18 mouse cellular contexts compared by ENCODE assay signal in genomic region chr12:17469869-17470268, GRCm38 (mm10).
DNase-seq lines count a peak whose midpoint lies in the region; ATAC-seq and TF ChIP-seq lines count a peak whose summit lies in the region.
"Had no signal": no experiment of that assay in that cellular context is flagged by ENCODE, and none has a peak within 500 bp of the region (broad histone marks: within the 10 kb centered on the region; RNA-seq: fewer than 3 reads in every experiment).

No protein-coding gene starts in this region.

- no peaks in the 10 kb centered on the region for H3K9me3 ChIP-seq in heart, embryonic 12.5 days (replicated peaks)
- no peaks in the 10 kb centered on the region for H3K9me3 ChIP-seq in kidney, postnatal 0 days (replicated peaks; ENCODE audit: low read length)
- no peaks in the 10 kb centered on the region for H3K9me3 ChIP-seq in liver, embryonic 16.5 days (replicated peaks; ENCODE audit: control insufficient read depth, low read length)
- H3K9me3 ChIP-seq in lung, postnatal 0 days (ENCODE audit: low read length) = no peaks in the 10 kb centered on the region
- H3K9me3 ChIP-seq: forebrain, embryonic 10.5 days; heart, embryonic 10.5 days; lung, embryonic 15.5 days had no signal

- TF ChIP-seq POLR2A in thymus, adult 2 months (IDR thresholded peaks at IDR 0.05; ENCODE audit: control insufficient read depth, extremely low read depth, insufficient read depth, low read length, poor library complexity) = no peak

- no peak overlapping the region for H3K27ac ChIP-seq in heart, embryonic 12.5 days (ENCODE audit: poor library complexity, severe bottlenecking)
- no peak overlapping the region for H3K27ac ChIP-seq in kidney, postnatal 0 days
- no peak overlapping the region for H3K27ac ChIP-seq in liver, embryonic 16.5 days (ENCODE audit: low read length)
- H3K27ac ChIP-seq in thymus, adult 2 months (ENCODE audit: control insufficient read depth, insufficient read depth, low read length) = no peak overlapping the region
- H3K27ac ChIP-seq in lung, postnatal 0 days (ENCODE audit: low read length) = no peak overlapping the region
- H3K27ac ChIP-seq: hindbrain, postnatal 0 days; left cerebral cortex, adult 2 months; lung, embryonic 15.5 days had no signal

- H3K4me2 ChIP-seq in heart, embryonic 12.5 days = no peak overlapping the region
- no peak overlapping the region for H3K4me2 ChIP-seq in kidney, postnatal 0 days (ENCODE audit: low read length)
- no peak overlapping the region for H3K4me2 ChIP-seq in liver, embryonic 16.5 days (ENCODE audit: low read depth, low read length)
- no peak overlapping the region for H3K4me2 ChIP-seq in lung, postnatal 0 days (replicated peaks; ENCODE audit: low read depth, low read length)
- H3K4me2 ChIP-seq: lung, embryonic 15.5 days had no signal

- no peak overlapping the region for H3K4me3 ChIP-seq in heart, embryonic 12.5 days
- no peak overlapping the region for H3K4me3 ChIP-seq in kidney, postnatal 0 days (replicated peaks; ENCODE audit: low read depth, low read length)
- no peak overlapping the region for H3K4me3 ChIP-seq in liver, embryonic 16.5 days (ENCODE audit: low read depth, low read length)
- no peak overlapping the region for H3K4me3 ChIP-seq in thymus, adult 2 months (ENCODE audit: control insufficient read depth, insufficient read depth, low read length)
- H3K4me3 ChIP-seq in lung, postnatal 0 days (ENCODE audit: low read depth, low read length) = no peak overlapping the region
- H3K4me3 ChIP-seq: forebrain, embryonic 10.5 days; heart, embryonic 10.5 days; left cerebral cortex, adult 2 months; lung, embryonic 15.5 days had no signal

- peak; percentile 10 to 32 for DNase-seq in heart, adult 9 months (ENCODE audit: low spot score in 2 of 2)
- DNase-seq in induced T-regulatory cell, adult 2 months (ENCODE audit: low read depth) = peak; percentile 34
- peak; percentile 28 for DNase-seq in kidney, postnatal 0 days (ENCODE audit: low spot score)
- DNase-seq in thymus, adult 2 months = no peak
- no peak for DNase-seq in lung, postnatal 0 days (ENCODE audit: low spot score)
- DNase-seq: adrenal gland, adult 2 months; cerebellum, postnatal 10 days; gastrocnemius, postnatal 14 days; spleen, adult 18-20 months; thymus, postnatal 25 days had no signal

- TF ChIP-seq EP300 in lung, postnatal 0 days (IDR thresholded peaks at IDR 0.05) = no peak

- no peak overlapping the region for H3K9ac ChIP-seq in heart, embryonic 12.5 days
- H3K9ac ChIP-seq in kidney, postnatal 0 days (ENCODE audit: low read depth, low read length) = no peak overlapping the region
- no peak overlapping the region for H3K9ac ChIP-seq in liver, embryonic 16.5 days (ENCODE audit: low read depth, low read length)
- no peak overlapping the region for H3K9ac ChIP-seq in lung, postnatal 0 days (replicated peaks; ENCODE audit: low read depth)
- H3K9ac ChIP-seq: lung, embryonic 15.5 days had no signal

- ATAC-seq in heart, embryonic 12.5 days (ENCODE audit: insufficient number of reproducible peaks, low FRiP score) = no peak
- ATAC-seq in kidney, postnatal 0 days (replicated peaks; ENCODE audit: low FRiP score, low read depth) = no peak
- ATAC-seq in liver, embryonic 16.5 days (ENCODE audit: low read depth) = peak; percentile 66
- no peak for ATAC-seq in lung, postnatal 0 days
- ATAC-seq: hindbrain, postnatal 0 days; midbrain, embryonic 16.5 days had no signal

- H3K4me1 ChIP-seq in heart, embryonic 12.5 days (replicated peaks) = peaks cover 12% of the 10 kb centered on the region
- no peaks in the 10 kb centered on the region; the same call in 1 of the 2 replicates for H3K4me1 ChIP-seq in kidney, postnatal 0 days (replicated peaks; ENCODE audit: insufficient read depth, low read length)
- H3K4me1 ChIP-seq in liver, embryonic 16.5 days (ENCODE audit: control insufficient read depth, low read depth, low read length) = peaks cover 2% of the 10 kb centered on the region; the same call in 1 of the 2 replicates
- H3K4me1 ChIP-seq in thymus, adult 2 months (replicated peaks; ENCODE audit: control insufficient read depth, insufficient read depth, low read length) = peaks cover 3% of the 10 kb centered on the region; the same call in 1 of the 2 replicates
- no peaks in the 10 kb centered on the region for H3K4me1 ChIP-seq in lung, postnatal 0 days (ENCODE audit: insufficient read depth, low read depth, low read length)
- H3K4me1 ChIP-seq: lung, embryonic 15.5 days had no signal

- TF ChIP-seq CTCF in kidney, postnatal 0 days (IDR thresholded peaks at IDR 0.05; ENCODE audit: low read depth) = no peak
- TF ChIP-seq CTCF in thymus, adult 2 months (IDR thresholded peaks at IDR 0.05; ENCODE audit: borderline replicate concordance, control insufficient read depth, extremely low read depth, insufficient read depth, low read length, poor library complexity) = no peak
- TF ChIP-seq CTCF in lung, postnatal 0 days (IDR thresholded peaks at IDR 0.05) = no peak

- peaks cover 7% of the 10 kb centered on the region; the same call in 1 of the 2 replicates for H3K27me3 ChIP-seq in heart, embryonic 12.5 days (replicated peaks)
- H3K27me3 ChIP-seq in kidney, postnatal 0 days (ENCODE audit: insufficient read depth, low read length) = no peaks in the 10 kb centered on the region
- no peaks in the 10 kb centered on the region for H3K27me3 ChIP-seq in liver, embryonic 16.5 days (ENCODE audit: control insufficient read depth, insufficient read depth, low read depth, low read length)
- no peaks in the 10 kb centered on the region for H3K27me3 ChIP-seq in thymus, adult 2 months (ENCODE audit: control insufficient read depth, insufficient read depth, low read length)
- no peaks in the 10 kb centered on the region for H3K27me3 ChIP-seq in lung, postnatal 0 days (replicated peaks; ENCODE audit: insufficient read depth, low read length)
- H3K27me3 ChIP-seq: lung, embryonic 15.5 days had no signal

- no peaks in the 10 kb centered on the region for H3K36me3 ChIP-seq in heart, embryonic 12.5 days
- no peaks in the 10 kb centered on the region for H3K36me3 ChIP-seq in kidney, postnatal 0 days (ENCODE audit: insufficient read depth, low read length)
- no peaks in the 10 kb centered on the region for H3K36me3 ChIP-seq in liver, embryonic 16.5 days (ENCODE audit: control insufficient read depth, insufficient read depth)
- no peaks in the 10 kb centered on the region for H3K36me3 ChIP-seq in thymus, adult 2 months (ENCODE audit: control insufficient read depth, insufficient read depth, low read length)
- H3K36me3 ChIP-seq in lung, postnatal 0 days (ENCODE audit: insufficient read depth, low read length) = no peaks in the 10 kb centered on the region
- H3K36me3 ChIP-seq: forebrain, embryonic 10.5 days; heart, embryonic 10.5 days; lung, embryonic 15.5 days had no signal

- WGBS in heart, embryonic 12.5 days = 79% methylated on average over 7 of the region's 7 CpGs
- 55% methylated on average over 7 of the region's 7 CpGs for WGBS in kidney, postnatal 0 days
- WGBS in liver, embryonic 16.5 days (ENCODE audit: insufficient replicate concordance) = 56% methylated on average over 7 of the region's 7 CpGs
- 88% methylated on average over 7 of the region's 7 CpGs for WGBS in thymus, adult 2 months
- 85% methylated on average over 7 of the region's 7 CpGs for WGBS in lung, postnatal 0 days

Comparison
In these comparisons a context has a peak if more than half of its experiments do, and no peak if none do; other contexts are left out.
1. DNase-seq: peak in heart, adult 9 months (2 of 2), induced T-regulatory cell, adult 2 months (single experiment) and kidney, postnatal 0 days (single experiment); none in thymus, adult 2 months (single experiment) and lung, postnatal 0 days (single experiment).